Mouse (Mus musculus) ovary, adult 18-20 months (tissue): ENCODE measurements around the gene Heyl.
A peak's percentile ranks its signal among the peaks of the same experiment; 100 is the strongest.
"Not testable (repeated sequence)": the region's sequence is repeated elsewhere in the genome, so short reads cannot be mapped to it uniquely, and the experiment has no call there.

Experiments used
- DNase-seq: peaks from one replicate; pipeline ENCODE4 v3.0.0; 2022; ENCODE audit warnings: low spot score, mixed read lengths

Heyl gene

DNA sequence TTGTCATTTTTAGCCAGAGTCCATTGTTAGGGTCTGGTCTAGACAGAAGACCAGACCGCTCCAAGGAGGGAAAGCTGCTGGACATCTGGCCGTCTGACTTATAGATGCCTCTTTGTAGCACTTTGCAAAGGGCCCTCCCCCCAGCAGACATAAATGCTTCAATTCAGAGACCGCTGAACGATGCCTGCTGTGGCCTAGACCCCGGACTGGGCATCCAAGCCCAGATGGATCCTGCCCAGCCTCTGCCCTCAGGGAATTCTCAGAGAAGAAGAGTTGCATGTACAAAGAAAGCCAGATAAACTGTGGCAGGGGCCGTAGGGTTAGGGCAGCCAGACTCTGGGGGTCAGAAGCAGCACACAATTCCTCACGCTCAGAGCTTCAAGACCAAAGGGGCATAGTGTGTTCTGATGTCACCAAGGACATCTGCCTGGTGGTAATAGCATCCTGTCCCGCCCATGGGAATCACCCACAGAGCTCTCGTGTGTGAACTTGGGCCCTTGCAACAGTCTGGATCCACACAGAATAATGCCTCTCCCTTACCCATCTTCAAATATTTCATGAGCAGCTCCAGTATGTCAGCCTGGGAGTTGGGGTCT lies 2.6 kb downstream of the Heyl start:
- DNase-seq, result no peak

DNA sequence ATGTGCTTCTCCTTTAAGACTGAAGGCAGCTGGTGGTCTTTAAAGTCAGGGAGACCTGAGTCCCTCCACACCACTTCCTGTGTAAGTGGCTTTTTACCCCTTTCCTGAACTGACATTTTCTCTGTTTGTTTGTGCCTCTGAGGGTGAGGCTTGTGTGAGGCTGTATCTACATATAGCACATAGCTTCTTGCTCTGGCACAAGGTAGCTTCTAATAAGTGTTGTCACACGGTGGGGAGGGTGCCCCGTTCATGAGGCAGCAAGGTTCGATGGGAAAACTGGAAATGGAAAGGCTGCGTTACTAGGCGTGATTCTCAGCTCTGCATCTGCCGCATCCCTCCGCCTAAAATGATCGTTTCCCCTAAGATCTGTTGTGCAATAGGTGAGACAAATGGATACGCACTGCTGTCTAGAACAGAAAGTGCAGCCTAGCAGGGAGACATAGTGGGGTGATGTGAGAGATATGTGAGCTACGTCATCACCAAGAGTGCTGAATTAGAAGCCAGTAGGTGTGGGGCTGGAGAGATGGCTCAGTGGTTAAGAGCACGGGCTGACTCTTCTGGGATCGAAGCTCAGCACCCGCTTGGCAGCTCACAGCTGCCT lies 3.2 kb downstream of the Heyl start:
- DNase-seq, result no peak

DNA sequence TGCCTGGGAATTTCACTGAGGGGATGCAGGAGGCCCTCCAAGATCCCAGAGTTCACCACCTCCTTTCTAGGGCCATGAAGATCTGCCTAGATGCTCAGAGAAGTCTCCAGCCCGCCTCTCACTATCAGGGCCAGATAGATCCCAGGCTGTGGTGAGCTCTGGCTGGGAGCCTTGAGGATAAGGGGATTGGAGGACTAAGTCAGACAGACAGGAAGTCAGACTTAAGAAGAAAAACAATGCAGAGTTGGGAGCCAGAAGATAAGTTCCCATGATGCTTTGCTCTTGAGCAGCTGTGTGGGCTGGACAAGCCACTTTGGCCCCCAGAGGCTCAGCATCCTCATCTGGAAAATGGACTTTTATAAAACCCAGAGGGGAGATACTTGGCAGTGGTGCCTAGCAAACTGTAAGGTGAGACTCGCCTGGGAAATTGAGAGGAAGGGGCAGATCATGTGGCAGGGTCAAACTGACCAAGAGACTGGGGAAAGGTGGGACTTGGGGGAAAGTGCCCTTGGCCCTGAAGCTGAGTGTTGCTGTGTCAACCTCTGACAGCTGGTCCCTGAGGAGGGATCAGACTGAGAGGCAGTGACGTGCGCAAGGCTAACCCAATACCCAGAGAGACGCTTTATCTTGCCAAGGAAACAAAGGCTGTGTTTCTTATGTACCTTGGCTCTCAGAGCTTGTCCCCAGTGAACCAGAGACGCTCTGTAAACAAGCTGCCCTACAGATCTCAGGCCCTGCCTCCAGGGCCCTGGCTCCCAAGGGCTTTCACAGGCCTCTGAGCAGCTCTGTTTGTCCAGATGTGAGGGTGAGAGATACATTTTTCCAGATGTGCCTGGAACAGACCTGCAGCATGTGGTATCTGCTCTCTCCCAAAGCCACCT lies 4.3 kb downstream of the Heyl start:
- DNase-seq, result no peak

DNA sequence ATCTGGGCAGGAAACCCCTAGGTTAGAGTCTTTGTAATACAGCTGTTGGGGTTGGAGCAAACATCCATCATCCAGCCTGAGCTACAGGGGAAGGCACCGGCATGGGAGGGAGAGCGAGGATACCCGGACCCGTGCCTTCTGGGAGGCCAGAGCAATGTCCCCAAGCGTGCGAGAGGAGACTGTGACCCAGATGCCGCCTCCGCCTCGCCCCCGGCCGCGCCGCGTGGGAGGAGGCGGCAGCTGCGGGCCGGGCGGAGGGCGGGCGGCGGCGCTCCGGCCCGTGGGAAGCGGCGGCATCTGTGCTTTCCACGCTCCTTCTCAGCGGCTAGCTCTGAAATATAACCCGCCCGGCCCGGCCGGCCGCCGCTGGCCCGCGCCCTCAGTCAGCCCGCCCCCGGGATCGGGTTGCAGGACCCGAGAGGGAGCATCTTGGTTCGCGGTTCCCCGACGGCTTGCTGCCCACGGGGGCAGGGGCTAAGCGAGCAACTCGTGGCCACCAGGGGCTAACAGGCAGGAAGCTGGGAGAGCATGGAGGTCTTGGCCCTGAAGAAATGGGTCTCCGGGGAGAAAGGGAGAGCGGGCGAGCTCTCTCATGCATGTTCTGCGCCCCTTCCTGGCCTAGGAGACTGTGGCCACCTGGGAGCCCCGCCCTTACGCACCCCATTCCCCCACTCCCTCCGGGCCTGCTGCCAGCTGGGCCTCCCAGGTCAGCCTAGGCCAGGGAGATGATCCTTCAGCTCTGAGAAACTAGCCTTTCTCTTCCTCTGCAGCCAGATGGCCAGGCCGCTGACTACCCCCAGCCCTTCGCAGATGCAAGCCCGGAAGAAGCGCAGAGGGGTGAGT lies 6.2 kb downstream of the Heyl start:
- peak; percentile 60 for DNase-seq

DNA sequence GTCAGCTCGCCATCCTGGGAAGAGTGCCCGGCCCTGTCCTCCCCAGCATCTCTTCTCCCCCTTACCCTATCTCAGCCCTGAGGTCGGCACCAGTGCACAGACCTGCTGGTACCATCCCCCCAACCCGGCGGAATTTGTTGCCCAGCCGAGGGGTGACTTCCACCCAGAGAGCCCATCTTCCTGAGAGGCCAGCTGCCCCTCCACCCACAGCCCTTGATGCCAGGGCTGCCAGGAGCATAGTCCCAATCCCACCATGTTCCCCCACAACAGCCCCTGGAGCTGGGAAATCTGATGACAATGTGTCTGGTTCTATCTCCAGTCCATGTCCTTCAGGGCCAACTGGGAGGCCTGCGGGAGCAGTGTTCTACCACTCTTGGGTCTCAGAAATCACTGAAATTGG lies 12.9 kb downstream of the Heyl start:
- no peak for DNase-seq

DNA sequence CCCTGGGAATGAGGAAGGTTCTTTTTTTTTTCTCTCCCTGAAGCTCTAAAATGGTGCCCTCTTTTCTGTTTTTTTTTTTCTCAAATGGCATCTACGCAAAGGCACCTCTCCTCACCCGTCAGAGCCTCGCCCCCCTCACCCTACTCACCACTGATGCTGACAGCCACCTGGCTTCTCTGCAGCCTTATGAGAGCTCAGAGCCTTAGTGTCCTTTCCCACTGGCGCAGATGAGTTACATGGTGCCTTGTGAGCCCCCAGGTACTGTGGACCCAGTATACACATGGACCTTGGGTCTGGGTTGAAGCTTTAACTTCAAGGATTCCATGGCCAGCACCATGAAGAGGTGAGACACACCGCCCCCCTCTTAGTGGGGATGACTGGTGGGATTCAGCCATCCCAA lies 13.3 kb downstream of the Heyl start:
- no peak for DNase-seq

DNA sequence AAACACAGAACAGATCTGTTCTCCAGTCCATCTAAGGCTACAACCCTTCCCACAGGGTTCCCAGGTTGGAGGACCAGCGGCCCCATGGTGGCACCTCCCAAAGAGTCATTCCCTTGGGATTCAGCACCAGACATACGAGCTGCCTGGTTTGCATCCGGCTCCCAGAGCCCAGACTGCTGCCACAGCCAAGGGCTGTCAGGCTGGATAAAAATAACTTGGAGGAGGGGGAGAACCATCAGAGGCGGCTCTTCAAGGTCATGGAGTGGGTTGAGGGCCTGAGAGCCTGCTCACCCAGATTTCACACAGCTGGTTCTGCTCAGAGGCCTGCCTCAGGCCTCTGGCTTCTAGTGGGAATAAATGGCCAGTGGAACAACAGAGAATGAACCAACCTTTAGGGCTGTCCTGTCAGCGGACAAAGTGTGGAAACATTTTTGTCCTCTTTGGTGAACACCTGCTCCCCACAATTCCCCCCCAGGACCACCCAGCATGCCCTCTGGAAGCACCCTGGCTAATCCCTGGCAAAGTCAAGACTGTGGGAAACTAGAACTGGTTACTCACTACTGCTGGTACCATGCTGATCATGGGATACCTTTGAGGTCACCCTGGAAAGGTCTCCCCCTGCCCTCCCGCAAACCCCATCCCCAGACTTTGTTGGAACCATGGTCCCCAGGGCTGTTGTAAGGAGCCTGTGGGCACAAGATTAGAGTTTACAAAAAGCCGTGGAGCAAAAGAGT lies 14.0 kb downstream of the Heyl start:
- peak; percentile 67 for DNase-seq

DNA sequence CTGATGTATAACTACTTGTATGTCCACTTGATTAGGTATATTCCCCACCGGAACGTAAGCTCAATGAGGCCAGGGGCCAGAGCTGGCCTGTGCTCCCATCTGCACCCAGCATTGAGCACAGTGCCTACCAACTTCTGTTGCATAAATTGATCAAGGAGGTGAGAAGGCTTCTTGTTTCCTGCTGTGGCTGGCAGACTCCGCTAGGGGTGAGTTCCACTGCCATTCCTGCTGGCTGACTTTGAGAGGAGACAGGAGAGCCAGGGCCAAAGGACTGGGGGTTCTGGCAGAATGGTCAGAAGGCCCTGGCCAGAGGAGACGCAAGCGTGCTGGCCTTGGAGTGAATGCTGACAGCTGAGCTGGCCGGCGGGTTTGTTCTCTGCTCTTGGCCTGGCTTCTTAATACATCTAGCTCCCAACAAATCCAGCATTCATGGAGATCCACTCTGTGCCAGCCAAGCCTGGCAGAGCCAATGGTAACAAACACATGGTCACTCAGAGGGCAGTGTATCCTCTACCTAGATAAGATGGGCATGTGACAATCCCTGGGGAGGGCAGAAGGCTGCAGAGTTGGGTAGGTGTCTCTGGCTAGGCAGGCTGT lies 15.7 kb downstream of the Heyl start:
- DNase-seq, result peak; percentile 73

DNA sequence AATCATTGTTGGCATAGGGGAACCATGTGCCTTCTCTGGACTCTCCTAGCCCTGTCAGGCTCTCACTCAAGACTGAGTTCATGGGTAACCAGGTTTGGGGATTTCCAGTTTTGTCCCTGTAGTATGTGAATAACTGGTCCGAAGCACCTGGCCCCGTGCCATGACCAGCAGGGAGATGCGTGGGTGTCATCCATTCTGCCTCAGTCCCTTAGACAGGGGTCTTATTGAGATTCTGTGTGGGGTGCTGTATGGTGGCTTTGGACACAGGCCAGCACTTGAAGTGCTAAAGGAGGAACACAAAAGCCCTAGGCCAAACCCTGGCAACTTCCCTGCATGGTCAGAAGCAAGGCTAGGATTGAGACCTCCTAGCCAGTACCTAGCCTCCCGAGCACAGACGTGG lies 18.9 kb downstream of the Heyl start:
- DNase-seq, result no peak

DNA sequence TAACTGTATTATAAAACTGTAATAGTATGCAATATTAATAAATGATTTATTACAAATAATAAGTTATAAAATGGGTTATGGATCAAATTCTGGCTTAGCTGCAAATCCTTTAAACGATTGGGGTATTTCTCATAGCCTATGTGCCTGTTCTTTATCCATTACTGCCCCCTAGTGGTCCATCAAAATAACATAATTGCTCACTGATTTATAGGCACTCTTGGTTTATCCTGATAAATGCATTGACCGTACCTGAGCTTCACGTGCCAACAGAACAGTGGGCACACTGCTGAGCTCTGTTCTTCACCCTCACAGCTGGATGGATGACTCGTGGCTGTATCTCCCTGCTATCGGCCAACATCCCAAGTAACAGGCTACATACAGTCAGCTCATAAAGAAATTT lies 21.3 kb downstream of the Heyl start:
- no peak for DNase-seq

DNA sequence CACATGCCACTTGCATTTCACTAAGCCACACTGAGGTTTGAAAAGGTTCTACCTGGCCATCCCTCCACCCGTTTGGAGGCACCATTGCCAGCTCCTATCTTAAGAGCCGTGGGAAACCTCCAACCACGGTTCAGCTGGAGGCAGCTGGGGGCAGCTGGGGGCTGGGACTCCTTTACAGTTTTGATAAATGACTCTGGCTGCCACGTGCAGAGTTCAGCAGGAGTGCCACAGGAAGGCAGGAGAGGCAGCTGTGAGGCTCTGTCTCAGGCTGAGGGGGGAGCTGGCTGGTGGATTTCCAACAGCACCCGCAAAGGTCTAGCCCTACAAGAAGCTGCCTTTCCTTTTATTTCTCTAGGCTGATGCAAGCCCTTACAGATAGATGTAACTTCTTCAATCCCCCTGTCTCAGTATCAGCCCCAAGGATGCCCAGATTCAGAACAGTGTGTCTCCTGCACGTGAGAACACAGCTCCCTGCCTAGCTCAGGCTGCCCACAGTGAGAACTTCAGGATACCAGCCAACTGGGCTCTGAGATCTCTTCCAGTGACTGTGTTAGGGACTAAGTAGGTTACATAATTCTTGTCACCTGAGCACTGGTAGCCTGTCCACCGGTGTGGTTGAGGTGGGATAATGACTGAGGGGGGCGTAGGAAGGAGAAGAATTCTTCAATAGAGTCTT lies 26.9 kb downstream of the Heyl start:
- DNase-seq, result no peak

DNA sequence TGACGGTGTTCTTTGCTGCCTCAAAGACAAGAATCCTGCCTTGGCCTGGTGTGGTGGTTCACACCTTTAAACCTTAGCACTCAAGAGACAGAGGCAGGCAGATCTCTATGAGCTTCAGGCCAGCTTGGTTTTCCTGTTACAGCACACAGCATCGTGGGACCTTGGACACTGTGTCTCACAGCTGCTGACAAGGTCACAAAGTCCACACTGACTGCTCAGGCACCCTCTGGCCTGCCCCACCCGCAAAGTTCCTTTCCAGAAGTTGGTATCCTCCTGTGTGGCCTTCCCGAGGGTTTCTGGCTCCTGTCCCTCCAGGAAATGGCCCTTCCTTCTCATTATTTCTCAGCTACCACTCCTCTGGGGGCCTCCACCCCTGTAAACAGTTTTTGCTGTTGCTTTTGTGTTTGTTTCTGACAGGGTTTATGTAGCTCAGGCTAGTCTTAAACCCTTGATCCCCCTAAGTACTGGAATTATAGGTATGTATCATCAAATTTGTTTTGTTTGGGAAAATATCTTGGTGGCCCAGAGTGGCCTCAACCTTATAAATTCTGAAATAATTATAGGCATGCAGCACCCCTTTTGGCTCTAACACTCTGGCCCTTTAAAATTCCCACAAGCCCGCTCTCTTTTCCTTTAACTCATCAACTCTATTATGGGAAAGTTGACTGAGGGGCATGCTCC lies 28.5 kb downstream of the Heyl start, which contains the start of gene Pabpc4:
Gene Pabpc4 (plus strand): TSS at position 631 of the 681 bp plus-strand sequence.
- DNase-seq, result no peak

DNA sequence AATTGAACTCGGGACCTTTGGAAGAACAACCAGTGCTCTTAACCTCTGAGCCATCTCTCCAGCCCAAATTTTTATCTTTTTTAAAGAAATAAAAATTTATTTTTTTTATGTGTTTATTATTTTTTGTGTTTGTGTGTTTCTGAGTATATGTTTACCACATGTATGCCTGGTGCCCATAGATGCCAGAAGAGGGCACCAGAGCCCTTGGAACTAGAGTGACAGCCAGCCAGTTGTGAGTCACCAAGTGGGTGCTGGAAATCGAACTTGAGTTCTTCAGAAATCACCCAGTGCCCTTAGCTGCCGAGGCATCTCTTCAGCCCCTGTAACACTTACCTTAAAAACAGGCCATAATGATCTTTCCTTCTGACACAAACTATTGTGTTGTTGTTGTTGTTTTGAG lies 37.7 kb downstream of the Heyl start:
- DNase-seq, result no peak

DNA sequence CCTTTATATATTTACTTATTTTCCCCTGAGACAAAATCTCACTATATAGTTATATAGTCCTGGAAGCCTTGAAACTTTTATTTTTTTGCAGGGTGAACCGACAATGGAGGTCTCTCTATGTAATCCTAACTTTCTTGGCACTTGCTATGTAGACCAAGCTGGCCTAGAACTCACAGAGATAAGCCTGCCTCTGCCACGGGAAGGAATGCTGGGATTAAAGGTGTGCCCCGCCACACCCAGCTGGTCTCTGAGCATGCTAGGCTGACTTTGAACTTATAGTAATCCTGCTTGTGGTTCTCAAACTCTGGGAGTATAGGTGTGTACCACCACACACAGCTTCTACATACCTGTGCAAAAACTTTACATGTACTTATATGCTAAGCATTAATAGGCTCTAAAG lies 46.8 kb downstream of the Heyl start:
- DNase-seq, result no peak

DNA sequence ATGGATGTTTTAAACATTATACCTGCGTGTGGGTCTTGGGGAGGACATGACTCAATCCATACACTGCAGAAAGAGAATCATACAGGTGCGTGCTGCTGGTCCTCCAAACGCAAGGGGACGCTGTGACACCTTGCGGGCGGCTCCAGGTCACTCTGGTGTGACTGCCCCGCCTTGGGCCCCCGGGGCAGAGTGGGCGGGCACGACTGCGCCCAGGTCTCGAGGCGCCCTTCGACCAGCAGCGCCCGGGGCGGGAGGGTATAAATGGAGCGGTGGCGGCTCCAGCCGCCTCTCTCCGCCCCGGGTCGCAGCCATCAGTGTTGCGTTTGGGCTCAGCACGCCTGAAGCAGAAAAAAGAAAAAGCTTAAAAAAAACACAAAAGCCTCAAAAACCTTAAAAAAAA lies 49.1 kb downstream of the Heyl start:
- DNase-seq, result peak; percentile 87

DNA sequence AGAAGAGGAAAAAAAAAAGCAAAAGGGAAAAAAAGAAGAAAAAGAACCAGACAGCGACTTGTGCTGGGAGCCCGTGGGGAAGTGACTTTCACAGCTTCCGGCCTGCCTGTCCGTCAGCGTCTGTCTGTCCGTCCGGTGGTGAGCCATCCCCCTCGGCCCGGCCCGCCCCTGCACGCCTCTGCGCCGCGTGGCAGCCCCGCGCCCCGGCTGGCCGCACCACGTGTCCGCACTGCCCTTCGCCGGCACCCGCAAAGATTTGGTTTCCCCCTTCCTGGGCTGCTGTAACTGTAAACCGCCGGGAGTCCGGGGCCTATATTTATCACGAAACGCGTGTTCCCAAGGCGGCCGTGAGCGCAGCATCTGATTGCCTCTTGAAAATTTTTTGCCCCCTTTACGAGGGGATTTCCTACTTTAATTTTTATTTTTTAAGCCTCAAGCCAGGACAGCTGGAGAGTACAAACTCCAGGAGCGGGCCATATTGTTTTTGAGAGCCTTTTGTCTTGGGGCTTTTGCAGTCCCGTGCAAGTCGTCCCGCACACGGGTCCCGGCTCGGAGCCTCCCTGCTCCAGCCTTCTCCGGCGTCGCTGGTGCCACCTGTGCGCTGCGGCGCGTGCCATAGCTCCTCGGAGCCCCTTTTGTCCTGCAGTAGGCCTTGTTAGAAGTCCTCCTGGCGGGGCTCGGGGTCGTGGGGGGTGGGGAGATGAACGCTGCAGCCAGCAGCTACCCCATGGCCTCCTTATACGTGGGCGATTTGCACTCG lies 49.7 kb downstream of the Heyl start:
- not testable (repeated sequence) for DNase-seq

DNA sequence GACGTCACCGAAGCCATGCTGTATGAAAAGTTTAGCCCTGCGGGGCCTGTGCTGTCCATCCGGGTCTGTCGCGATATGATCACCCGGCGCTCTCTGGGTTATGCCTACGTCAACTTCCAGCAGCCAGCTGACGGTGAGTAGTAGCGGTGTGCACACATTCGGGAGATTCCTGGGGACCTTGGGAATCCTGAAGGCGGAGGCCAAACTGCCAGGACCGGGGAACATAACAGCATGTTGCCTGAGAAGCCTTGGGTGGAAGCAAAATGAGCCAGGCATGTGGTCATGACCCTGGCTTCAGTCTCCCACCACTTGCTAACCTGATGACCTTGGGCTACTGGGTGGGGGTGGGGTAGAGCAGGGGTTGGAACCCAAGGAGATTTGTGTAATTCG lies 50.3 kb downstream of the Heyl start:
- DNase-seq, result not testable (repeated sequence)

DNA sequence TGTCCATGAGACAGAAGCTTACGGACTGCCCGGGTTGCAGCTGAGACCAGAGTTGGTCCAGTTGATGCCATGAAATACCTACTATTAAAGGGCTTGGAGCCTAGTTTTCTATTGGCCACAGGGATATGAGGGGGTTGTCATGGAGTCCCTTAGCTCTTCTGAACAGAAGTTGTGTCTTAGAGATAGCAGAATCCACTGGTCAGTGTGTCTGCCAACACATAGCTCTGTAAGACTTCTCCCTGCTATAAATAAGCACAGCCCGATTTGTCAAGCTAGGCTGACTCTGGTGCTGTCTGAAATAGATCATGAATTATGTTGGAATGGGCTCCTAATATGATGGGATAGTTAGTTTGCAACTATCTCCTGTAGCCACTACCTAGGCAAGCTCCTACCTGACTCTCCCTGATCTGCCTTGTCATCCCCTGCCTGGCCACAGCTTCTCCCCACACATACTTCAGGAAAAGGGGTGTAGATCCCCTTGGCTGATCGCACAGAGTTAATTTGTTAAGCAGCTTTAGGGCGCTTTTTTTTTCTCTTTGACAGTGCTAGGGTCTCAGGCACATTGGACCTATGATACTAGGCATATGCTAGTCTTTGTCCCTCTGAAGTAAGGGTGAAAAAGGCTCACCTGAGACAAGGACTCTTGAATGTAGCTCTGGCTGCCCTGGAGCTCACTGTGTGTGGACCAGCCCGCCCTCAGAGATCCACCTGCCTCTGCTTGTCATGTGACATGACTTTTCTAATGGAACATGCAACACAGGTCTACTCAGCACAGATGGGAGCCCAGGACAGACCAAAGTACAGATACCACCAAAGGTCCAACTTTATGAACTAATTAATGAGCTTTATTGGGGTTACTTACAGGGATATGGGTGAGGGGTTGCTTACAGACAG lies 51.6 kb downstream of the Heyl start:
- DNase-seq, result no peak
